Mouse (Mus musculus): ENCODE measurements around the gene Lypd8.

The Lypd8 gene

GRCm38 (mm10) chr11:58399985-58400645 is 21.3 kb downstream of the Lypd8 start:
- DNase-seq (ENCODE audit: low read depth, low spot score), result no peak

GRCm38 (mm10) chr11:58400655-58401054 is 21.8 kb downstream of the Lypd8 start:
- no peak for DNase-seq (ENCODE audit: low read depth, low spot score)

- DNase-seq (ENCODE audit: low read depth, low spot score), result no peak
Measured at GRCm38 (mm10) chr11:58408066-58408465, 29.2 kb downstream of the Lypd8 start.

- no peak for DNase-seq (ENCODE audit: low read depth, low spot score)
Measured at GRCm38 (mm10) chr11:58418336-58418735, 39.5 kb downstream of the Lypd8 start.

GRCm38 (mm10) chr11:58420815-58421214 is 42.0 kb downstream of the Lypd8 start, which contains the start of gene 1810065E05Rik:
Gene 1810065E05Rik, plus strand, starts transcription at chr11:58421111.
- no peak for DNase-seq (ENCODE audit: low read depth, low spot score)

GRCm38 (mm10) chr11:58432259-58432658 is 53.4 kb downstream of the Lypd8 start, which contains the start of gene Gm12253:
Gene Gm12253, plus strand, starts transcription at chr11:58432559.
- DNase-seq (ENCODE audit: low read depth, low spot score), result no peak

- no peak for DNase-seq (ENCODE audit: low read depth, low spot score)
Measured at GRCm38 (mm10) chr11:58437866-58438265, 59.0 kb downstream of the Lypd8 start.
